Mouse (Mus musculus) lung, embryonic 14.5 days (tissue): Measurements from ENCODE around the gene Kdm2a. TPM values are rescaled to one million over a fixed set of nuclear protein-coding genes. Genes with fewer than 3 reads are reported as not detected.
"Not testable (repeated sequence)": the region's sequence is repeated elsewhere in the genome, so short reads cannot be mapped to it uniquely, and the experiment has no call there.

Experiments used
- ATAC-seq: fragments of 200-750 bp; cut with Nextera tagmentation; 2 replicates; pipeline ENCODE4 v1.8.0; 2017; ENCODE audit warnings: mild to moderate bottlenecking, moderate TSS enrichment, moderate library complexity; ENCODE audit not compliant: insufficient read depth
- DNase-seq: peaks from one replicate; pipeline ENCODE4 v3.0.0-alpha.2; 2015
- H3K27ac ChIP-seq: fragments of 300-500 bp; sonication (generic); 2 replicates; pipeline ENCODE4 v1.5.1; 2014; ENCODE audit warnings: low read depth, mild to moderate bottlenecking, moderate library complexity
- H3K27me3 ChIP-seq: fragments of 300-500 bp; sonication (generic); 2 replicates; pipeline ENCODE4 v1.6.1; 2014; ENCODE audit warnings: low read length, control low read depth; ENCODE audit not compliant: insufficient read depth
- H3K36me3 ChIP-seq: fragments of 300-500 bp; sonication (generic); 2 replicates; pipeline ENCODE4 v1.6.1; 2014; ENCODE audit warnings: control low read depth; ENCODE audit not compliant: insufficient read depth
- H3K4me1 ChIP-seq: fragments of 300-500 bp; sonication (generic); 2 replicates; pipeline ENCODE4 v1.6.1; 2014; ENCODE audit warnings: antibody characterized with exemption, control low read depth; ENCODE audit not compliant: insufficient read depth
- H3K4me2 ChIP-seq: fragments of 300-500 bp; sonication (generic); 2 replicates; pipeline ENCODE4 v1.6.1; 2014; ENCODE audit warnings: mild to moderate bottlenecking
- H3K4me3 ChIP-seq: fragments of 300-500 bp; sonication (generic); 2 replicates; pipeline ENCODE4 v1.5.1; 2014; ENCODE audit warnings: low read depth, low read length
- H3K9ac ChIP-seq: fragments of 300-500 bp; sonication (generic); 2 replicates; pipeline ENCODE4 v1.6.1; 2014
- H3K9me3 ChIP-seq: fragments of 300-500 bp; sonication (generic); 2 replicates; pipeline ENCODE4 v1.6.1; 2016; ENCODE audit warnings: low read depth, low read length, control low read depth
- CTCF ChIP-seq: IDR thresholded peaks from 2 replicates; pipeline ENCODE4 v1.5.1; 2016; ENCODE audit warnings: antibody characterized with exemption, low read depth
- WGBS: fragments of 180-500 bp; shearing (Covaris S2); extraction: QIAGEN DNeasy Blood & Tissue Kit; methylation state at CpG from one replicate; pipeline ENCODE4 v1.1.7; 2014; 5-methylcytosine and 5-hydroxymethylcytosine counted together
- polyA plus RNA-seq: library from polyadenylated mRNA; unstranded; fragments of >200 nt; fragmentation: Nextera tagmentation; extraction: Ambion mirVana; gene quantifications from 2 replicates; pipeline ENCODE4 v1.2.1, GENCODE M21; 2014

Gene Kdm2a
- polyA plus RNA-seq, 1 experiment from 2014 or later: 63.1 TPM

DNA sequence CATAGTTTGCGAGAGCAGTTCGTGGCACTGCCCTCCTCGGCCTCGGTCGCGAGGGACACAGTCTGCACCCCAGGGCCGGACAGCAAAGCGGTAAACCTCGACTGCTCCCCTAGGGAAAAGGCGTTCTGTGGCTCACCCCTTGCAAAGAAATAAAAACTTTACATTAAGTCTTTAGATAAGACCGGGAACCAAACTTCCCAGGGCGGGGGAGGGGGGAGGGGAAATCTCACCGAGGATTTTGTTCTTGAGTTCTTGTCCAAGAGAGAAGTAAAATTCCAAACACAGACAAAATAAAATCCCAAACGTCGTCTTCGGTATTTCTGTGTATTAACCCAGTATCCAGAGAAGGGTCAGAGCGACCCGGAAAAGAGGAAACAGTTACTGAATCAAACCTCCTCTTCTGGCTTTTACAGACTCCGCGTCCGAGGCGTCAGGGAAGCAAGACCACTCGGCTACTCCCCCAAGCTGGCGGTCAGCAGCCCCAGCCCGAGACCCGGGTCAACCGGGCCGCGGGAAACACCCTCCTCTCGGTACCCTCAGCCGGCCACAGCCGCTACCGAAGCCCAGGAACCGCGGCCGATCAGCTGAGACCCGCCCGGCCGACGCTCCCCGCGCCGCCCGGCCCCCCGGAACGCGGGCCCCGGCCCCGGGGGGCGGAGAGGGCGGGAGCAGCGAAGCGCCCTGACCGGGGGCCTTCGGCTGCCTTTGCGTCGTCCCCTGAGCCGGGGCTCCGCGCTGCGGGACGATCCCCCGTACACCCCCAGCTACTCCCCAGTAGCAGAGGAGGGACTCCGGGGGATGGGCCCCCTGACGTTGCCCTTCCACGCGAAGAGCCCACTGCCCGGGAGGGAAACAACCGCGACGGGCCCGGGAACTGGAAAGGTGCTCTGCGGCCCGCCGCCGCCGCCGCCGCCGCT, 1.7 kb downstream of the Kdm2a start:
- H3K4me3 ChIP-seq: peak overlapping the region; percentile 100
- no peaks in the 10 kb centered on the region for H3K27me3 ChIP-seq
- peaks cover 10% of the 10 kb centered on the region for H3K36me3 ChIP-seq
- 0 out of 2 replicates have a peak, but pooled peaks cover 2% of the 10 kb centered on the region for H3K4me1 ChIP-seq
- H3K9ac ChIP-seq: peak overlapping the region; percentile 98
- no peak for TF ChIP-seq CTCF
- WGBS: under 1% methylated on average over 73 of the region's 80 CpGs
- peak; percentile 42 for ATAC-seq
- H3K4me2 ChIP-seq: peak overlapping the region; percentile 87
- DNase-seq: peak; percentile 48
- no peaks in the 10 kb centered on the region for H3K9me3 ChIP-seq
- peak overlapping the region; percentile 92 for H3K27ac ChIP-seq

DNA sequence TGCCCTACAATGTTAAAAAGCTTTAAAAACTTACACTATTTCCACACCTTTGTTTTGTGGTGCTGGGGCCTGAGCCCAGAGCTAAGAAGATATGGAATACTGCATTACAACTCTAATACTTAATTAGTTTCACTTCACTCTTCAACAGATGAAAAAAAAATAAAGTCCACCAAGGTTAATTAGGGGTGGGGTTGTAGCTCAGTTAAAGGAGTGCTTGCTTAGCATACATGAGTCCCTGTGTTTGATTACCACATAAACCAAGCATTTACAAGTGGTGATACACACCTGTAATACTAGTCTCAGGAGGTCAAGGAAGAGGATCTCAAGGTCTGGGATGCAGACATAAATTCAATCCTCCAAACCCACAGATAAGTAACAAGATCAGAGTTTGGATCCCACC, 10.8 kb downstream of the Kdm2a start:
- no peak overlapping the region for H3K27ac ChIP-seq
- H3K9ac ChIP-seq: no peak overlapping the region
- peaks cover 23% of the 10 kb centered on the region for H3K36me3 ChIP-seq
- H3K27me3 ChIP-seq: no peaks in the 10 kb centered on the region
- no peaks in the 10 kb centered on the region for H3K4me1 ChIP-seq
- no peak for TF ChIP-seq CTCF
- H3K9me3 ChIP-seq: no peaks in the 10 kb centered on the region
- H3K4me3 ChIP-seq: no peak overlapping the region
- no peak overlapping the region for H3K4me2 ChIP-seq
- ATAC-seq (no peak), DNase-seq (no peak)

DNA sequence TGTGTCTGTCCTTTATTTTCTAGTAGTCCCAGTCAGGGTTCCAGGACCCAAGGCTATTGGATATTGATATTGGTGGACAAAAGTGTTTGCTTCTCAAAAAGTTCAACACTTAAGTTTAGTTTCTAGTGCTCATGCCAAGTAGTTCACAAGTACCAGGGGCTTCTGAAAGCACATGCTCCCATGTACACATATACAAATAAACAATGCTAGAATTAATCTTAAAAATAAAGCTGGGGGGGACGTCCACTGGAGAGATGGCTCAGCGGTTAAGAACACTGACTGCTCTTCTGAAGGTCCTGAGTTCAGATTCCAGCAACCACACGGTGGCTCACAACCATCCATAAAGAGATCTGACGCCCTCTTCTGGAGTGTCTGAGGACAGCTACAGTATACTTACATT, 13.1 kb downstream of the Kdm2a start:
- Histone ChIP-seq H3K9me3 (no peaks in the 10 kb centered on the region), H3K4me3 (no peak overlapping the region), H3K4me2 (no peak overlapping the region), H3K27me3 (no peaks in the 10 kb centered on the region), H3K36me3 (peaks cover 26% of the 10 kb centered on the region), H3K9ac (no peak overlapping the region), H3K4me1 (no peaks in the 10 kb centered on the region), H3K27ac (no peak overlapping the region)
- DNase-seq (no peak), ATAC-seq (no peak)
- 69% methylated on average over 4 of the region's 4 CpGs for WGBS
- no peak for TF ChIP-seq CTCF

DNA sequence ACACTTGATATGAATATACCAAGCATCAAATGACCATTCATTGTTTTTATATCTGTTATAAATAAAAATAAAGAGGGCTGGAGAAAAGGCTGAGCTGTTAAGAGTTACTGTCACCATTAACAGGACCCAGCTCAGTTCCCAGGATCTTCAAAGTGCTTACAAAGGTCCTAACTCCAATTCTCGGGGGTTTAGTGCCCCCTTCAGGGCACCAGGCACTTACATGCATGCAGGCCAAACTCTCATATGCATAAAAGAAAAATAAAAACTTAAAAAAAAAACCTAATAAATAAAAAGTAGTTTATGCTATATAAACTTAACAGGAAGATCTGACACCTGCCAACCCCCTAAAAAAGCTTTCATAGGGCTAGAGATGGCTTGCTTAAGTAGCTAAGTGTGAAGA, 13.8 kb downstream of the Kdm2a start:
- Histone ChIP-seq H3K4me3 (no peak overlapping the region), H3K4me2 (no peak overlapping the region), H3K4me1 (no peaks in the 10 kb centered on the region), H3K27ac (no peak overlapping the region), H3K9ac (no peak overlapping the region), H3K27me3 (no peaks in the 10 kb centered on the region), H3K9me3 (no peaks in the 10 kb centered on the region), H3K36me3 (peaks cover 26% of the 10 kb centered on the region)
- no peak for TF ChIP-seq CTCF
- peak; percentile 11 for DNase-seq
- 50% methylated on average over 1 of the region's 1 CpGs for WGBS
- no peak for ATAC-seq

DNA sequence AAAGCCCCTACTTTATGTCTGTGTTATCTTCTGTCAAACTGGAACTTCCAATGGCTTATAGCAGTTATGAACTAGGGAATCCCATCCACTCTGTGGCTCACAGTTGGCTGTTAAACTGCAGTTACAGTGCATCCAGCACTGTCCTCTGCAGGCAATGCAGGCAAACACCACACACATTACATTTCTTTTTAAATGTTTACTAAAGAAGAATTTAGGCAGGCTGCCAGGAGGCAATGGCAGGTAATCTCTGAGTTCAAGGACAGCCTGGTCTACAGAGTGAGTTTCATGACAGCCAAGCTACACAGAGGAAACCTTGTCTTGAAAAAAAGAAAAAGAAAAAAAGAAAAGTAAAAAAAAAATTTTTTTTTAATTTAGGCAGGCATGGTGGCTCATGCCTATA, 14.8 kb downstream of the Kdm2a start:
- H3K27me3 ChIP-seq: no peaks in the 10 kb centered on the region
- H3K4me1 ChIP-seq: no peaks in the 10 kb centered on the region
- no peak overlapping the region for H3K27ac ChIP-seq
- H3K4me2 ChIP-seq: no peak overlapping the region
- TF ChIP-seq CTCF: no peak
- DNase-seq: peak; percentile 12
- no peak for ATAC-seq
- no peak overlapping the region for H3K4me3 ChIP-seq
- H3K9me3 ChIP-seq: no peaks in the 10 kb centered on the region
- H3K9ac ChIP-seq: no peak overlapping the region
- peaks cover 27% of the 10 kb centered on the region for H3K36me3 ChIP-seq

DNA sequence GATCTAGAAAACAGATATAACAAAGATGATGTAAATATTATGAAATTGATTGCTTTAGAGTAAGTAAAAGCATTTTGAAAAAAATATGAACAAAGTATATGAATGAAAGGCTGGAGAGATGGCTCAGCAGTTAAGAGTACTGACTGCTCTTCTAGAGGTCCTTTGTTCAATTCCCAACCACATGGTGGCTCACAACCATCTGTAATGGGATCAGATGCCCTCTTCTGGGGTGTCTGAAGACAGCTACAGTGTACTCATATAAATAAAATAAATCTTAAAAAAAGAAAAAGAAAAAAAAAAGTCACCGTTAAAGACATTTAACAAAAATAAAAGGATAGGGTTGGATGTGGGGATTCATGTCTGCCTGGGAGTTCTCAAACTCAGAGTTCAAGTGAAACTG, 15.8 kb downstream of the Kdm2a start:
- peaks cover 21% of the 10 kb centered on the region for H3K36me3 ChIP-seq
- H3K9ac ChIP-seq, ATAC-seq, H3K4me2 ChIP-seq, H3K4me1 ChIP-seq, H3K4me3 ChIP-seq, H3K27me3 ChIP-seq, DNase-seq, H3K27ac ChIP-seq, H3K9me3 ChIP-seq: not testable (repeated sequence)
- 66% methylated on average over 1 of the region's 1 CpGs for WGBS

DNA sequence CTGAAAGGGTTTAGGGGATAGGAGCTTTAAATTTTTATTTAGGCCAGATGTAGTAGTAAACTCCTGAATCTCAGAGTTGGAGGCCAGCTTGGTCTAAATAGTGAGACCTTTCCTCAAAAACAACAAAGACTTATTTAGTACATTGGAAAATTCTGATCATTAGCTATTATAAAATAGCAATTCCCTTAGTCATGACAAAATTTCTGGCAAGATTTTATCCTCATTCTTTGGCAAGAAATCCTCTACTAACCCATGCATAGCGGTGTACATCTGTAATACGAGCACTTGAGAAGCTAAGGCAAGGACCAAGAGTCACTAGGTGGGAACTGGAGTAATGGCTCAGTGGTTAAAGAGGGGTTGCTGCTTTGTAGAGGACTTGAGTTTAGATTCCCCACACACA, 27.4 kb downstream of the Kdm2a start:
- ATAC-seq (no peak), DNase-seq (no peak)
- H3K9ac ChIP-seq: no peak overlapping the region
- no peak overlapping the region for H3K4me2 ChIP-seq
- 79% methylated on average over 2 of the region's 2 CpGs for WGBS
- H3K36me3 ChIP-seq: peaks cover 7% of the 10 kb centered on the region; the same call in 1 of the 2 replicates
- no peak overlapping the region for H3K4me3 ChIP-seq
- no peaks in the 10 kb centered on the region for H3K4me1 ChIP-seq
- no peaks in the 10 kb centered on the region for H3K27me3 ChIP-seq
- no peaks in the 10 kb centered on the region for H3K9me3 ChIP-seq
- no peak for TF ChIP-seq CTCF
- no peak overlapping the region for H3K27ac ChIP-seq
